Comparison of ENCODE assay signal across 8 mouse cellular contexts in the genomic region with DNA sequence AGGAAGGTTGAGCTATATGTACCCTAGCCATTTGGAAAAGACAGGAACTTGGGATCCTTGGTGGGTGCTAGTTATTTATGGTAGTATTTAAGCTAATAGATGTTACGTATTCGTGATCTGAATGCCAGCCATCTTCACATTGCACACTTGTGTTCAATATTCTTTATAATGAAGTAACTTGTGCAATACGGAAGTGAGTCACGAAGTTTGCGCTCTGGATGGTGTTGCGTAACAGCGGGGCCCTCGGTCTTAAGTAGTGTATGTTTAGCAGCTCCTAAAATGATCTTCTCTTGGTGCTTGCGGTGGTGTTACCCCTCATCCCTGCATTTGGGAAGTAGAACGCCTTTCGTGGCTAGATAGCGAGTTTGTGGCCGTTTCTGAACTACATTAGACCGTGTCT. TPM values are rescaled to one million over a fixed set of nuclear protein-coding genes. Genes with fewer than 3 reads are reported as not detected.
A peak's percentile ranks its signal among the peaks of the same experiment; 100 is the strongest.
DNase-seq lines count a peak whose midpoint lies in the region; ATAC-seq and TF ChIP-seq lines count a peak whose summit lies in the region.

No protein-coding gene starts in this region.

- H3K27me3 ChIP-seq in neural tube, embryonic 11.5 days (ENCODE audit: control insufficient read depth, insufficient read depth, low read length) = no peaks in the 10 kb centered on the region
- no peaks in the 10 kb centered on the region for H3K27me3 ChIP-seq in heart, embryonic 11.5 days (ENCODE audit: control insufficient read depth, insufficient read depth, low read length)
- no peaks in the 10 kb centered on the region for H3K27me3 ChIP-seq in kidney, postnatal 0 days (ENCODE audit: insufficient read depth, low read length)
- H3K27me3 ChIP-seq in stomach, embryonic 15.5 days (replicated peaks) = no peaks in the 10 kb centered on the region

- peak overlapping the region; percentile 93 for H3K4me2 ChIP-seq in neural tube, embryonic 11.5 days (ENCODE audit: low read depth)
- H3K4me2 ChIP-seq in heart, embryonic 11.5 days = peak overlapping the region; percentile 93
- peak overlapping the region; percentile 87 for H3K4me2 ChIP-seq in kidney, postnatal 0 days (ENCODE audit: low read length)
- H3K4me2 ChIP-seq in stomach, embryonic 15.5 days = peak overlapping the region; percentile 81

- no peak for TF ChIP-seq POLR2A in bone marrow macrophage, adult 2 months (IDR thresholded peaks at IDR 0.05; ENCODE audit: borderline replicate concordance, low read depth, low read length)

- WGBS in neural tube, embryonic 11.5 days = 38% methylated on average over 14 of the region's 14 CpGs
- 22% methylated on average over 14 of the region's 14 CpGs for WGBS in heart, embryonic 11.5 days (ENCODE audit: insufficient replicate concordance)
- 35% methylated on average over 14 of the region's 14 CpGs for WGBS in kidney, postnatal 0 days
- WGBS in macrophage (ENCODE audit: missing documents) = 0% methylated on average over 14 of the region's 14 CpGs
- 17% methylated on average over 14 of the region's 14 CpGs for WGBS in stomach, embryonic 15.5 days

- peaks cover 40% of the 10 kb centered on the region for H3K79me2 ChIP-seq in macrophage (ENCODE audit: inconsistent target)

- no peak overlapping the region for H3K27ac ChIP-seq in neural tube, embryonic 11.5 days (ENCODE audit: low read depth, low read length)
- H3K27ac ChIP-seq in bone marrow macrophage, adult 2 months (ENCODE audit: insufficient read depth, low read depth, low read length) = peak overlapping the region; percentile 93
- no peak overlapping the region for H3K27ac ChIP-seq in heart, embryonic 11.5 days (ENCODE audit: low read depth, low read length)
- H3K27ac ChIP-seq in kidney, postnatal 0 days = 0 out of 2 replicates have a peak overlapping the region, but pooled peaks have one; percentile 84
- H3K27ac ChIP-seq in macrophage = peak overlapping the region; percentile 92
- peak overlapping the region; percentile 84 for H3K27ac ChIP-seq in stomach, embryonic 15.5 days

- DNase-seq in neural tube, embryonic 11.5 days (ENCODE audit: low spot score) = no peak
- no peak for DNase-seq in neural tube, embryonic 10.5 days (ENCODE audit: extremely low spot score, low spot score)
- no peak for DNase-seq in kidney, postnatal 0 days (ENCODE audit: low spot score)
- no peak for DNase-seq in embryo, embryonic 9.5 days (ENCODE audit: extremely low spot score)

- H3K36me3 ChIP-seq in neural tube, embryonic 11.5 days (ENCODE audit: control insufficient read depth, insufficient read depth, low read length) = peaks cover 8% of the 10 kb centered on the region; the same call in 1 of the 2 replicates
- peaks cover 8% of the 10 kb centered on the region; the same call in 1 of the 2 replicates for H3K36me3 ChIP-seq in heart, embryonic 11.5 days (ENCODE audit: control insufficient read depth, insufficient read depth, low read length)
- peaks cover 20% of the 10 kb centered on the region for H3K36me3 ChIP-seq in kidney, postnatal 0 days (ENCODE audit: insufficient read depth, low read length)
- H3K36me3 ChIP-seq in macrophage (ENCODE audit: inconsistent target) = peaks cover 7% of the 10 kb centered on the region; the same call in 1 of the 2 replicates
- peaks cover 23% of the 10 kb centered on the region for H3K36me3 ChIP-seq in stomach, embryonic 15.5 days

- H3K4me1 ChIP-seq in neural tube, embryonic 11.5 days (ENCODE audit: control insufficient read depth, insufficient read depth, low read length) = peaks cover 5% of the 10 kb centered on the region; the same call in 1 of the 2 replicates
- H3K4me1 ChIP-seq in bone marrow macrophage, adult 2 months (ENCODE audit: control insufficient read depth, insufficient read depth, low read length) = peaks cover 21% of the 10 kb centered on the region
- peaks cover 9% of the 10 kb centered on the region for H3K4me1 ChIP-seq in heart, embryonic 11.5 days (ENCODE audit: control insufficient read depth, insufficient read depth, low read length)
- H3K4me1 ChIP-seq in kidney, postnatal 0 days (replicated peaks; ENCODE audit: insufficient read depth, low read length) = peaks cover 7% of the 10 kb centered on the region
- peaks cover 15% of the 10 kb centered on the region; the same call in 1 of the 2 replicates for H3K4me1 ChIP-seq in stomach, embryonic 15.5 days

- ATAC-seq in neural tube, embryonic 11.5 days (ENCODE audit: insufficient read depth, low FRiP score, low TSS enrichment) = no peak
- no peak for ATAC-seq in heart, embryonic 11.5 days (replicated peaks; ENCODE audit: insufficient number of reproducible peaks, low FRiP score, low TSS enrichment)
- ATAC-seq in kidney, postnatal 0 days (replicated peaks; ENCODE audit: low FRiP score, low read depth) = no peak
- no peak for ATAC-seq in stomach, embryonic 15.5 days (ENCODE audit: insufficient read depth, low FRiP score, low read depth)

- no peaks in the 10 kb centered on the region for H3K9me3 ChIP-seq in neural tube, embryonic 11.5 days (ENCODE audit: control insufficient read depth, low read length)
- H3K9me3 ChIP-seq in heart, embryonic 11.5 days (replicated peaks; ENCODE audit: control insufficient read depth, low read length) = no peaks in the 10 kb centered on the region
- H3K9me3 ChIP-seq in kidney, postnatal 0 days (replicated peaks; ENCODE audit: low read length) = no peaks in the 10 kb centered on the region
- no peaks in the 10 kb centered on the region for H3K9me3 ChIP-seq in stomach, embryonic 15.5 days

- H3K9ac ChIP-seq in neural tube, embryonic 11.5 days (ENCODE audit: low read length) = peak overlapping the region; percentile 68; the same call in 1 of the 2 replicates
- peak overlapping the region; percentile 78 for H3K9ac ChIP-seq in heart, embryonic 11.5 days (ENCODE audit: low read depth, low read length)
- H3K9ac ChIP-seq in kidney, postnatal 0 days (ENCODE audit: low read depth, low read length) = peak overlapping the region; percentile 68
- H3K9ac ChIP-seq in stomach, embryonic 15.5 days = peak overlapping the region; percentile 61

- H3K4me3 ChIP-seq in neural tube, embryonic 11.5 days (ENCODE audit: low read depth, low read length) = peak overlapping the region; percentile 67
- peak overlapping the region; percentile 94 for H3K4me3 ChIP-seq in bone marrow macrophage, adult 2 months (ENCODE audit: insufficient read depth, low read length)
- H3K4me3 ChIP-seq in heart, embryonic 11.5 days (ENCODE audit: low read depth, low read length) = peak overlapping the region; percentile 87
- peak overlapping the region; percentile 61 for H3K4me3 ChIP-seq in kidney, postnatal 0 days (replicated peaks; ENCODE audit: low read depth, low read length)
- peak overlapping the region; percentile 90 for H3K4me3 ChIP-seq in macrophage (ENCODE audit: inconsistent target)
- peak overlapping the region; percentile 76 for H3K4me3 ChIP-seq in stomach, embryonic 15.5 days (replicated peaks)

- TF ChIP-seq CTCF in bone marrow macrophage, adult 2 months (IDR thresholded peaks at IDR 0.05; ENCODE audit: low read depth, low read length) = no peak
- no peak for TF ChIP-seq CTCF in kidney, postnatal 0 days (IDR thresholded peaks at IDR 0.05; ENCODE audit: low read depth)

RNA-seq across cellular contexts. Expression of a gene that starts 1.0 kb away (rescaled TPM):
- 81.5 and 88.1 TPM in 2 replicates for polyA plus RNA-seq in neural tube, embryonic 11.5 days (2014; fragmentation: Nextera tagmentation; extraction: Ambion mirVana)
- 58.1 and 78.1 TPM in 2 replicates for polyA plus RNA-seq in bone marrow macrophage, adult 2 months (2012; ENCODE audit: insufficient read depth, insufficient read length, missing spikeins)
- 81.7 and 91.1 TPM in 2 replicates for polyA plus RNA-seq in heart, embryonic 11.5 days (2014; fragmentation: Nextera tagmentation; extraction: Ambion mirVana)
- 168 and 180 TPM in 2 replicates for polyA plus RNA-seq in kidney, postnatal 0 days (2015; fragmentation: Nextera tagmentation; extraction: Ambion mirVana)
- total RNA-seq in macrophage (2018; cell fraction: chromatin; rRNA removed) = 10 to 100 TPM in 19 of 26 experiments, 1 to 10 TPM in 7; 2.5 to 56.7 (median 18.4) TPM
- total RNA-seq in macrophage (2018; cell fraction: cytosol; rRNA removed) = 10 to 100 TPM; 21.4 to 63.1 (median 39.3) TPM
- 10 to 100 TPM in 25 of 26 experiments, 1 to 10 TPM in 1; 7.5 to 91.1 (median 38.9) TPM for total RNA-seq in macrophage (2018; cell fraction: nucleus; rRNA removed)
- polyA plus RNA-seq in macrophage (2018) = 13.7 to 65.7 TPM (median 49.0 TPM) in 3 replicates
- 166 and 190 TPM in 2 replicates for polyA plus RNA-seq in stomach, embryonic 15.5 days (2015; fragmentation: Nextera tagmentation; extraction: Ambion mirVana)

RNA-seq across cellular contexts. Expression of a gene that starts 4.9 kb away (rescaled TPM):
- 0.61 and 1.0 TPM in 2 replicates for polyA plus RNA-seq in neural tube, embryonic 11.5 days (2014; fragmentation: Nextera tagmentation; extraction: Ambion mirVana)
- polyA plus RNA-seq in bone marrow macrophage, adult 2 months (2012; ENCODE audit: insufficient read depth, insufficient read length, missing spikeins) = 0.51 and 0.56 TPM in 2 replicates
- 0.17 and 0.51 TPM in 2 replicates for polyA plus RNA-seq in heart, embryonic 11.5 days (2014; fragmentation: Nextera tagmentation; extraction: Ambion mirVana)
- 0.64 and 0.88 TPM in 2 replicates for polyA plus RNA-seq in kidney, postnatal 0 days (2015; fragmentation: Nextera tagmentation; extraction: Ambion mirVana)
- total RNA-seq in macrophage (2018; cell fraction: chromatin; rRNA removed) = 1 to 10 TPM in 19 of 26 experiments, under 1 TPM in 7; 0.62 to 9.7 (median 1.5) TPM
- total RNA-seq in macrophage (2018; cell fraction: cytosol; rRNA removed) = 1 to 10 TPM in 10 of 26 experiments, under 1 TPM in 16; 0.29 to 4.0 (median 0.75) TPM
- total RNA-seq in macrophage (2018; cell fraction: nucleus; rRNA removed) = 10 to 100 TPM in 2 of 26 experiments, 1 to 10 TPM in 14, under 1 TPM in 10; 0.44 to 12.4 (median 1.5) TPM
- polyA plus RNA-seq in macrophage (2018) = 0.07 TPM in 1 of 3 replicates, not detected in the others
- 0.49 and 0.72 TPM in 2 replicates for polyA plus RNA-seq in stomach, embryonic 15.5 days (2015; fragmentation: Nextera tagmentation; extraction: Ambion mirVana)

RNA-seq across cellular contexts. Expression of a gene that starts 18.3 kb away (rescaled TPM):
- 0.94 and 1.3 TPM in 2 replicates for polyA plus RNA-seq in neural tube, embryonic 11.5 days (2014; fragmentation: Nextera tagmentation; extraction: Ambion mirVana)
- polyA plus RNA-seq in bone marrow macrophage, adult 2 months (2012; ENCODE audit: insufficient read depth, insufficient read length, missing spikeins) = 4.4 and 5.1 TPM in 2 replicates
- polyA plus RNA-seq in heart, embryonic 11.5 days (2014; fragmentation: Nextera tagmentation; extraction: Ambion mirVana) = 1.6 and 2.1 TPM in 2 replicates
- polyA plus RNA-seq in kidney, postnatal 0 days (2015; fragmentation: Nextera tagmentation; extraction: Ambion mirVana) = 1.6 and 2.1 TPM in 2 replicates
- 10 to 100 TPM in 24 of 26 experiments, 1 to 10 TPM in 2; 2.9 to 40.6 (median 27.1) TPM for total RNA-seq in macrophage (2018; cell fraction: chromatin; rRNA removed)
- total RNA-seq in macrophage (2018; cell fraction: cytosol; rRNA removed) = 1 to 10 TPM in 23 of 26 experiments, under 1 TPM in 3; 0.61 to 4.5 (median 2.6) TPM
- 10 to 100 TPM in 19 of 26 experiments, 1 to 10 TPM in 7; 2.6 to 35.4 (median 17.9) TPM for total RNA-seq in macrophage (2018; cell fraction: nucleus; rRNA removed)
- polyA plus RNA-seq in macrophage (2018) = 1.6 to 2.4 TPM (median 1.8 TPM) in 3 replicates
- polyA plus RNA-seq in stomach, embryonic 15.5 days (2015; fragmentation: Nextera tagmentation; extraction: Ambion mirVana) = 1.2 and 1.5 TPM in 2 replicates

RNA-seq across cellular contexts. Expression of a gene that starts 19.0 kb away (rescaled TPM):
- 150 and 154 TPM in 2 replicates for polyA plus RNA-seq in neural tube, embryonic 11.5 days (2014; fragmentation: Nextera tagmentation; extraction: Ambion mirVana)
- polyA plus RNA-seq in bone marrow macrophage, adult 2 months (2012; ENCODE audit: insufficient read depth, insufficient read length, missing spikeins) = 69.8 and 76.4 TPM in 2 replicates
- 93.5 and 107 TPM in 2 replicates for polyA plus RNA-seq in heart, embryonic 11.5 days (2014; fragmentation: Nextera tagmentation; extraction: Ambion mirVana)
- polyA plus RNA-seq in kidney, postnatal 0 days (2015; fragmentation: Nextera tagmentation; extraction: Ambion mirVana) = 76.4 and 82.9 TPM in 2 replicates
- 100 to 1,000 TPM in 11 of 26 experiments, 10 to 100 TPM in 15; 62.7 to 129 (median 88.5) TPM for total RNA-seq in macrophage (2018; cell fraction: chromatin; rRNA removed)
- total RNA-seq in macrophage (2018; cell fraction: cytosol; rRNA removed) = 10 to 100 TPM; 58.7 to 97.0 (median 70.5) TPM
- total RNA-seq in macrophage (2018; cell fraction: nucleus; rRNA removed) = 100 to 1,000 TPM in 3 of 26 experiments, 10 to 100 TPM in 23; 50.7 to 111 (median 71.2) TPM
- 55.5 to 198 TPM (median 71.9 TPM) in 3 replicates for polyA plus RNA-seq in macrophage (2018)
- 83.7 and 93.7 TPM in 2 replicates for polyA plus RNA-seq in stomach, embryonic 15.5 days (2015; fragmentation: Nextera tagmentation; extraction: Ambion mirVana)

RNA-seq across cellular contexts. Expression of a gene that starts 26.2 kb away (rescaled TPM):
- 0.50 and 1.0 TPM in 2 replicates for polyA plus RNA-seq in neural tube, embryonic 11.5 days (2014; fragmentation: Nextera tagmentation; extraction: Ambion mirVana)
- 0.57 and 0.74 TPM in 2 replicates for polyA plus RNA-seq in bone marrow macrophage, adult 2 months (2012; ENCODE audit: insufficient read depth, insufficient read length, missing spikeins)
- not detected in 2 replicates for polyA plus RNA-seq in heart, embryonic 11.5 days (2014; fragmentation: Nextera tagmentation; extraction: Ambion mirVana)
- 2.1 TPM in 2 replicates for polyA plus RNA-seq in kidney, postnatal 0 days (2015; fragmentation: Nextera tagmentation; extraction: Ambion mirVana)
- total RNA-seq in macrophage (2018; cell fraction: chromatin; rRNA removed) = under 1 TPM in 6 of 26 experiments, not detected in 20; 0.29 to 0.72 (median 0.35) TPM
- under 1 TPM in 25 of 26 experiments, not detected in 1; 0.12 to 0.77 (median 0.26) TPM for total RNA-seq in macrophage (2018; cell fraction: cytosol; rRNA removed)
- under 1 TPM in 7 of 26 experiments, not detected in 19; 0.24 to 0.64 (median 0.36) TPM for total RNA-seq in macrophage (2018; cell fraction: nucleus; rRNA removed)
- polyA plus RNA-seq in macrophage (2018) = 0.19 to 0.33 TPM (median 0.20 TPM) in 3 replicates
- polyA plus RNA-seq in stomach, embryonic 15.5 days (2015; fragmentation: Nextera tagmentation; extraction: Ambion mirVana) = 1.0 and 1.9 TPM in 2 replicates

Comparison
In these comparisons a context has a peak if more than half of its experiments do, and no peak if none do; other contexts are left out.
1. H3K27ac ChIP-seq: peak in bone marrow macrophage, adult 2 months (single experiment), kidney, postnatal 0 days (single experiment), macrophage (single experiment) and stomach, embryonic 15.5 days (single experiment); none in neural tube, embryonic 11.5 days (single experiment) and heart, embryonic 11.5 days (single experiment).
2. Peak in every context shown above with its lines, with median percentiles within 50 percentile points of each other: H3K4me2 ChIP-seq, H3K4me3 ChIP-seq and H3K9ac ChIP-seq.